Mouse (Mus musculus): ENCODE data around the gene Usb1.
"Not testable (repeated sequence)": the region's sequence is repeated elsewhere in the genome, so short reads cannot be mapped to it uniquely, and the experiment has no call there.

Usb1 gene

DNA sequence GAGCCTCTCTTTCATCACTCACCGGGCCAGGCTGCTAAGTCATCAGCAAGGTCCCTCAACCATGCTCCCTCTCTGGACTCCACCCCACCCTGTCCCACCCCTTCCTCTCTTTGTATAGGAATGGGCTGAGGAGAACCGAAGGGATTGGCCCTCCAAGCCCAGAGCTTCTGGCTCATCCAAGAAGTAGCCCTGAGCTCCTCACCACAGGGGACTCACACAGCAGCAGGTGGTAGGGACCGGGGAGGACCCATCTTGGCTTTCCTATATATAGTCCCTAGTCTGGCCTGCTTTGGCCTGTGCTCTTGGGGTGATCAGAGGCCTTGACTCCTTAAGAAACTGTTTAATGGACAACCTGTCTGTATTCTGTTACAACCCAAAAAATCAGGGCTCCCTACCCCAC, 42.3 kb downstream of the Usb1 start:
- DNase-seq (ENCODE audit: low spot score in 2 of 2) = no peak

DNA sequence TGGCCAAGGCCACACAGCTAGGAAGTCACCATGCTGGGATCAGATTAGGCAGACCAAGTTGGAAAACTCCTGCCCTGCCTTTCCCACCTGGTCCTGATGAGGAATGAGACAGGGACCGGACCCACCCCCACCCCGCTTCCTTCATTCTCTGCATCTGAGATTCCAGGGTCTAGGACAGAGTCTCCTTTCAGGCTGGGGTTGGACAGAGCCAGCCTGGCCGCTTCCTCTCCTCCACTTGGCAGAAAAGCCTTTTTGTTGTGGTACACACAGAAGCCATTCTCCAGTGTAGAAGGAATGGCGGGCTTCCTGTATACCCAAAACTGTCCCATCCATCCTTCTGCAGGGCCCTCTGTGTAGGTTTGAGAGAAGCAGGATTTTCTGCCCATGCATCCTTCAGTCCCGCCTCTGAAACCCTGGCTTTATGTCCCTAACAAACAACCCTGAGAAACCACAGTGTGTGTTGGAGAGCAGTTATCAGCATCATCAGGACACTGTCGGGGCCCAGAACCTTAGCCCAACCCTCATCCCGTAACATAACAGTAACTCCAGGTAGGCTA, 43.4 kb downstream of the Usb1 start:
- DNase-seq (ENCODE audit: low spot score in 2 of 2) = no peak

DNA sequence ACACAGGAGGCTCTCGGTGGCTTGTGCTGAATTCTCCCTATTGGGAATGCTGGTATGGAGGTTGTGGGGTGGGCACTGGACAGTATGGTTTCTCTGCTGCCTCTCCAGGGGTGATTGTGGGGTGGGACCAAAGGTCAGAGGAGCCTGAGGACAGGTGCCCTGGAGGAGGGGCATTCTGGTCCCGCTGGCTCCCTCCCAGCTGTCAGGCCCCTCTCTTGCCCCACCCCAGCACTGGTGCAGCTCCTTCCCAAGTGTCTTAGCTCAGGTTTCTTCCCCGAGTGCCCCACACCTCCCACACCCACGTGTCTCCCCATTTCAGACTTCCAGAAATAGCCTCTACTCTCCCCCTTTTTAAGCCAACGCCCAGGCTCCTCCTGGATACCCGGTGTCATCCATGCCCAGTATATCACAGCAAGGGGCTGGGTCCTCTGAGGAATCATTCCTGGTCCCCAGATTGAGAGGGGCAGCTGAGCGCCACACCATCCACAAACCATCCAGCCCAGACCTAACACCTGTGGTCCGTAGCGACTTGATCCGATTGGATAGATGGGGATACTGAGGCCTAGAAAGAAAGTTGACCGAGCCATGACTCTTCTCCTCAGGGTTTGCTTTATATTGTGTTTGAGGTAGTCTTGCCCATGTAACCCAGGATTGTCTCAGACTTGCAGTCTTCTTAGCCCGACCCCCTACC, 44.4 kb downstream of the Usb1 start:
- no peak for DNase-seq (ENCODE audit: low spot score in 2 of 2)

DNA sequence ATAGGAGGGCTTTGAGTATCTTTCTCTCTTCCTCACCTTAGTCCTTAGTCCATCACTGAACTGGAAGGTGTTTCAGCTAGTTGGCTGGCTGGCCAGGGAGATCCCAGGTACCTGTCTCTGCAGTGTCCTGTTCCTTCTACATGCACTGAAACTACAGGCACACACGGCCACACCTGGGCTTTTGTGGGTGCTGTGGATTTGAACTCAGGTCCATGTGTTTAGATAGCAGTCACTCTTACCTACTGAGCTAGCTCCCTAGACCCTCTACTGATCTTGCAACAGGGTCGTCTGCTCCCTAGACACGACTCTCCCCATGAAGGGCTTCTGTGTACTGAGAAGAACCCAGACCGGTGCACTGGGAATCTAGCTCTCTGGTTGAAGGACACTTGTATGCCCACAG, 45.0 kb downstream of the Usb1 start:
- no peak for DNase-seq (ENCODE audit: low spot score in 2 of 2)

DNA sequence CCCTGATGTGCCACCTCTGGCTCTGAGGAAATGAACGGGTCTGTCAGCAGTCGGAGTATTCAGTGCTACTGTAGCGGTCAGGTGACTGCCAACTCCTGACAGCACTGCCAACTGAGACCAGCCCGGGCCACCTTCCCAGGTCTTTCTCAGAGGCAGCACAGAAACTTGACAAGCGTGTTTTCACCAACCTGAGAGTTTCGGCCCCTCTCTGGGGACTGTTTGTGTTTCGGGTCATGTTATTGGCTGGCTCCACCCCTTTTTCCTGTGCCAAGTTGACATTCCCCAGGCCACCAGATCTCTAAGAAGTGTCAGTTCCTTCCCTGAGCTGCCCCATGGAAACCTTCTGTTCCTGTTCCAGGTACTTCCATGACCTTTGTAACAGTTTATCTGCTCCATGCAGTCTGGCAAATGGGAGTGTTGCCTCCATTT, 45.8 kb downstream of the Usb1 start:
- DNase-seq (ENCODE audit: low spot score in 2 of 2) = no peak

DNA sequence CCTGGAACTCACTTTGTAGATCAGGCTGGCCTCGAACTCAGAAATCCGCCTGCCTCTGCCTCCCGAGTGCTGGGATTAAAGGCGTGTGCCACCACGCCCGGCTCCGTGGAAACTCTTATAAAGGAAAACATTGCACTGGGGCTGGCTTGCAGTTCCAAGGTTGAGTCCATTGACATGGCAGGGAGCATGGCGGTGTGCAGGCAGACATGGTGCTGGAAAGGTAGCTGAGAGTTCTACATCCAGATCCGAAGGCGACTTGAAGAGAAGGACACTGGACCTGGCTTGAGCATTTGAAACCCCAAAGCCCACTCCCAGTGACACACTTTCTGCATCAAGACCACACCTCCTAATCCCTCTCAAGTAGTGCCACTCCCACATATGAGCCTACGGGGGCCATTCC, 46.8 kb downstream of the Usb1 start:
- not testable (repeated sequence) for DNase-seq (ENCODE audit: low spot score in 2 of 2)

DNA sequence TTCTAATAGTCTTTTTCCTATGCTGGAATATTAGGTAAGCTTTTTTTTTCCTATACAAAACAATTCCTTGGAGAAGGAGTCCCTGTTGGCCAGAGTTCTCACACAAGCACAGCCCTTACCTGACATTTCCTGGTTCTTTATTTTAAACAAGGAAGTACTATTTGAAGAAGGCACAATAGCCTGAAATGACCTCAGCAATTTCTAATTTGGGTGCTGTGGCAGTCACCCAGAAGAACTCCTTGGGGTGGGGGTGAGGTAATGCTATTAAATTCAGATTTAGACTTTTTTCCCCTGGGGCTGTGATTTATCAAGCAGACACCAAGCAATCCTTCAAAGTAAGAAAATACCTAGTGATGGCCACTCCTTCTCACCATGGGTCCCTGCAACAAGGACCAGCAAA, 48.9 kb downstream of the Usb1 start:
- no peak for DNase-seq (ENCODE audit: low spot score in 2 of 2)

DNA sequence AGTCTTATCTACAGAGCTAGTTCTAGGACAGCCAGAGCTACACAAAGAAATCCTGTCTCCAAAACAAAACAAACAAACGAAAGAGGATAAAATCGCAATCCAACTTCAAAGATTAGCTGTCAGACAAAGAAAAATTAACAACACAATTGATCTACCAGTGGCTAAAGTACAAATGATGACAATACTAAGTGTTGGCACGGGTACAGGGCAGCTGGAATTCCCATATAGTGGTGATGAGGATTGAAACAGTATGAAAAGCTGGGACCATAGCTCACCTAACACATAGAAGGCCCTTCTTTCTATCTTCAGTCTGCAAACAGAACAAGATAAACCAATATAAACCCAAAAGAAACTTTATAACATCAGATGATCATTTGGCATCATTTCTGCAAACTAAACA, 49.5 kb downstream of the Usb1 start:
- DNase-seq (ENCODE audit: low spot score in 2 of 2) = no peak

DNA sequence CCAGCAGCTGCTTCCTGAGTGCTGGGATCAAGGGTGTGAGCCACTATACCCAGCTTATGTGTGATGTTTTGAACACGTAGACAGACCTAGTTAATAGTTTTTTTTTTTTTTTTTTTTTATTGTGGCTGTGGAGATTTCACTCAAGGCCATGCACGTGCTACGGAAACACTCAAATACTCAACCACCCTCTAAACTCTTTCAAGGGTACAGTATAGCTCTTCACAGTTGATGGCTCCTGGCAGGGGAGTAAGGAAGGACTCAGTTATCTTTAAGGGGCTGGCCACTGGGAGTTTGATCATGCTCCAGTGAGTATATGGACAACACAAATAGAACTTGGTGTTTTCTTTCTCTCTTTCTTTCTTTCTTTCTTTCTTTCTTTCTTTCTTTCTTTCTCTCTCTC, 52.4 kb downstream of the Usb1 start:
- DNase-seq (ENCODE audit: low spot score in 2 of 2) = no peak

DNA sequence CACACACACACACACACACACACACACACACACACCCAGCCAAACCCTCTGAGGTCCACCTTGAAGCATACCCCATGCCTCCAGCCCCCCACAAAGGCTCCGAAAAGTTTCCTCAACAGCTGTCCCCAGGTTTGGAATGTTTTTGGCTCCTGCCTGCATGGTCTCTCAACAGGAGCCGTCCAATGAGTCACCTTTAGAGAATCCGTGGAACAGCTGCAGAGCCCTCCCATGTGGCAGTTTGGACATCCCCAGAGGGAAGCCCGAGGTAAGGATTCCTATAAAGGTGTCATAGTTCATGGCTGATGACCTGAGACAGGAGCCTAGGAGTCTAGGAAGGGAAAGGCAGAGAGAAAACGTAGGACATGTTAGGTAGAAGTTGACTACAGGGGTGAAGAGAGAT, 54.0 kb downstream of the Usb1 start:
- no peak for DNase-seq (ENCODE audit: low spot score in 2 of 2)

DNA sequence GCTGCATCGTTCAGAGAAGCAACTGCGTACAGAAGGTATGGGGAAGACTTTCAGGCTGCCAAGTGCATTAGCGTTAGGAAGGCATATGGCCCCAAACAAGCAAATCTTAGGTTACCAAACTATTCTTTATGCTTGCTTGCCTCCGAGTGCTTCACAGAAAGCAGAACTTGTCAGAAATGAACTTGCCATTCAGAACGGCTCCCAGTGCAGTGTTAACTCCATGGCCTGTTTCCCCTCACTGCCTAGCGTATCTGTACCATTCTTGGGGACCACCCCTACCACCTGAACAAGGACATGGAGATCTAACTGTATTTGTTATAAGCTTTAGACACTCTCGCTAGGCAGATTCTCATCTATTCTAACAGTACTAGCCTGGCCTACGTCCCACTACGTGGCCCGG, 55.1 kb downstream of the Usb1 start:
- DNase-seq (ENCODE audit: low spot score in 2 of 2) = no peak

DNA sequence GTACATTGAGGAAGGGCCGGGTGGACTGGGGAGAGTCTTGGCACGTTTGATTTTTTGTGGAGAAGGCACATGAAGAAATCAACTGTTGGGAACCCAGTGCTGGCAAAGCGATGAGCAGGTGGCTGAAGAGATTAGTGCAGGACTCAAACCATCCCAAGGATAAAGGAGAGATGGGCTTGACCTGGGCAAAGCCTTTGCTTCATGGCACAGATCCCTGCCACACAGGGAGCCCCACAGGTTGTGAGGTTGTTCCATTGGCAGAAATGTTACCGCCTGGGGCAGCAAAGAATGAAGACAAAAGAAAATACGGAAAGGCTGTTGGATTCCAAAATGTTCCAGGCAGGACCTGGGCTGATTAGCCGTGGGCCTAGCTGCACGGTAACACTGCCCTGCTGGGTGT, 55.9 kb downstream of the Usb1 start:
- no peak for DNase-seq (ENCODE audit: low spot score in 2 of 2)

DNA sequence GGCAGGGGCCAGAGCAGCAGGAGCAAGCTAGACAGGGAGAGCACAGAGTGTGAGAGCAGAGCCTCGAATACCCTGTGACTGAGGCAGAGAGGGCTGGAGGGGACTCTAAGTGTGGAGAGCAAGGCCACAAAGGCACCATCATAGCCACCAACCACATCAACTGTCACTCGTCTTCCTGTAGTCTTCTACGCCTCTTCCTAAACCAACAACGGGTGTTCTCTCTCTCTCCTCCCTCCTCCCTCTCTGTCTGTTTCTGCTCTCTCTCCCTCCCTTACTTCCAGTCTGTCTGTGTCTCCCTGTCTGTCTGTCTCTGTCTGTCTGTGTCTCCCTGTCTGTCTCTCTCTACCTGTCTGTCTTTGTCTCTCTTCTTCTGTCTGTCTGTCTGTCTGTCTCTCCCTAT, 58.2 kb downstream of the Usb1 start:
- DNase-seq (ENCODE audit: low spot score in 2 of 2) = peak in 1 of 2 experiments; percentile 4

DNA sequence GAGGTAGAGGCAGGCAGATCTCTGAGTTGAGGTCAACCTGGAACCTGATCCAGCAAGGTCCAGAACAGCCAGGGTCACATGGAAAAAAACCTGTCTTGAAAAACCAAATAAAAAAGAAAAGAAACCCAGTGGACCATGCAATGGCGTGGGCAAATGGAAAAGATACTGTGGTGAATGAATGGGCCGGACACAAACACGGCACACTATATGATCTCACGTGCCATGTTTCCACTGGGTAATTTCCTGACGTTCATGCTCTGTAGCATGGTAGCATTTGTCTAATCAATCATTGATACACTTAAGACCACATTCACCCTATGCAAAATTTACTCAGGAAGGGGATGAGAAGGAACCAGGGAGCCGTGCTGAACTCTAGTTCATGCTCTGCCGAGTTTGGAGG, 59.0 kb downstream of the Usb1 start:
- no peak for DNase-seq (ENCODE audit: low spot score in 2 of 2)

DNA sequence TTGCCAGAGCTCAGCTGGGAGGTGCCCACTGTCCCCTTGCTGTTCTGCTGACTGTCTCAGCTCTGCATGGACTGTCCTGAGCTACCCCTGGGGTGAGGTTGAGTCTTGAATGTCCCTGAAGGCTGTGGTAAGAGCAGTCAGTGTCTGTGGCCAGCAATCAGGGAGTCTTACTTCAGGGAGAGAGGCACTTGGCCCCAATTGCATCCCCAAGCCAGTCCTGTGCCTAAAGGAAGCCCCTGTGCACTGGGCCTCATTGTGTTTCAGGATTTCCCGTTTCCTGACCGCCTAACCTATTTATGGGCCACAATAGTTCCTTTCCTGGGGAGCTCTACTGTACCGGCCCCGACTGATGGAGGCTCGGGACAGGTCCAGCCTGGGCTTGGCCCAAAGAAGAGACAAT, 60.5 kb downstream of the Usb1 start:
- no peak for DNase-seq (ENCODE audit: low spot score in 2 of 2)

DNA sequence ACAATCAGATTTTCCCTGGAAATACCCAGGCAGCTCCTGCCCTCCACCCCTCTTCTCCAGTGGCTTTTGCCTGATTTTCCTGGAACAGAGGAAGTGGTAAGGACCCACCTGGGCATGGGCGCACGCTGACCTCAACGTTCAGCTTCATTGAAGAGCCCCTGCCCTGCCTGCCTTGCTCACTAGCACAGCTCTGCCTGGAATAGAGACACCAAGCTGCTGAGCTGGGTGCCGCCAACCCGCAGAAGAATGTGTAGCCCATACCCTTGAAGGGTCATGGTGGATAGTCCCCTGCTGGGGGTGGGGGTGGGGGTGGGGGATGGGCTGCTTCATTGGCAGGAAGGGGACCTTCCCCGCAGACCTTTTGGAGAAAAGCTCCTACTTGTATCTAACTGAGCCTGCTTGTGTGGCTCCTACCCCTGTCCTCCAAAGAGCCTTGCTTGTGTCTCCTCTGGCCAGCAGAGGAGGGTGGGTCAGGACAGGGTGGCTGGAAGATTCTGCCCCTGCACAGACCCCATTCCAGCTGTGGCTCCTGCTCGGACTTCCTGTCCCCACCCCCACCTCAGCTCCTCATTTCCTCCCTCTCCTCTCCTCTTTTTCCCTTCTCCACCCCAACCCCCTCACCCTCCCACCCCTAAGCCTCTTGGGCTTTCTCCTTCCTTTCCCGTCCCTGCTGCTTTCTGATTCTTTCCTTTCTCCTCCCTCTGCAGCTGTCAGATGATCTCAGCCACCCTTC, 63.3 kb downstream of the Usb1 start:
- no peak for DNase-seq (ENCODE audit: low spot score in 2 of 2)

DNA sequence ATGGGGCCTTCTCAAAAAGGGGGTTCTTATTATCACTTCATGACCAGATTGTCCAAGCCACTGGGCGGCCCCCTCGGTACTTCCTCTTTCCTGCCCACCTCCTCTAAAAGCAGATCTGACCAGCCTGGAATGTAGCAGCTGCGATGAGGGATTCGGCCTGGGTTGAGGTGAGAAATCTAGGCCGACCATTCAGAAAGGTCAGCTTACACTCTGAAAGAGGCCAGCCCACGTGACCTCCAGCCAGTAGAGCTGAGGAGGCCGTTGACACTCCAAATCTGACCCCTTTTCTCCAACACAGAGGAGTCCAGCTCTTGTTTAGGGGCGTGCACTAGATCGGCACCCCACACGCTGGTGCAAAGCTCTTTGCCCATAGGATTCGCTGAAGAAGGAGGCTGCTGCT, 64.7 kb downstream of the Usb1 start:
- no peak for DNase-seq (ENCODE audit: low spot score in 2 of 2)
